Mouse (Mus musculus) CH12.LX (cell line): ENCODE measurements at regions not wholly inside any gene's neighbourhood (a gene's known extent, or its start where the extent isn't known, plus 50 kb on each side); places are given as distances from the start of the nearest gene placed in this dataset.

Experiments used
- DNase-seq: peaks from one replicate; pipeline ENCODE4 v3.0.0-alpha.2; 2013; ENCODE audit errors: extremely low read depth
- H3K27ac ChIP-seq: 2 replicates; pipeline ENCODE4 v1.5.1; 2012; ENCODE audit warnings: low read depth, mild to moderate bottlenecking, control low read depth, moderate library complexity; ENCODE audit not compliant: insufficient read depth
- H3K27me3 ChIP-seq: replicated peaks from 2 replicates; pipeline ENCODE3; 2012; ENCODE audit warnings: inconsistent platforms
- H3K36me3 ChIP-seq, 2 experiments: replicated peaks in 1 of 2; 2 replicates each; pipeline versions ENCODE3 to v1.6.1; 2012; ENCODE audit warnings: inconsistent platforms in 1 of 2, low read length in 1 of 2, mild to moderate bottlenecking in 1 of 2, mixed read lengths in 1 of 2, moderate library complexity in 1 of 2; ENCODE audit not compliant: control insufficient read depth in 1 of 2, insufficient read depth in 1 of 2
- H3K4me1 ChIP-seq, 2 experiments: 2 replicates each; pipeline ENCODE4 v1.6.1; 2012; ENCODE audit warnings: inconsistent platforms in 1 of 2, moderate library complexity in 1 of 2; ENCODE audit not compliant: insufficient read depth in 2 of 2, control insufficient read depth in 1 of 2
- H3K4me2 ChIP-seq: 2 replicates; pipeline ENCODE4 v1.6.1; 2012; ENCODE audit warnings: low read depth, mild to moderate bottlenecking, control low read depth; ENCODE audit not compliant: poor library complexity, insufficient read depth, severe bottlenecking
- H3K4me3 ChIP-seq, 3 experiments: fragments of 150-350 bp in 1 of 3; sonication (generic) in 1 of 3; replicated peaks in 1 of 3; 2 replicates each; pipeline versions ENCODE3 to v1.5.1; 2011 to 2012; ENCODE audit warnings: low read depth in 2 of 3, low read length in 2 of 3, mild to moderate bottlenecking in 2 of 3, moderate library complexity in 2 of 3, control low read depth in 1 of 3, improper control_type of control experiment in 1 of 3, inconsistent platforms in 1 of 3, mixed read lengths in 1 of 3; ENCODE audit not compliant: poor library complexity in 1 of 3
- H3K79me2 ChIP-seq: replicated peaks from 2 replicates; pipeline ENCODE4 v1.6.1; 2012; ENCODE audit warnings: mild to moderate bottlenecking, moderate library complexity; ENCODE audit not compliant: control insufficient read depth, poor library complexity, insufficient read depth, severe bottlenecking; ENCODE audit errors: extremely low read depth
- H3K9ac ChIP-seq: 2 replicates; pipeline ENCODE4 v1.6.1; 2012; ENCODE audit warnings: low read depth, mild to moderate bottlenecking, control low read depth, moderate library complexity; ENCODE audit not compliant: insufficient read depth
- H3K9me3 ChIP-seq: replicated peaks from 2 replicates; pipeline ENCODE3; 2012; ENCODE audit warnings: low read length, inconsistent platforms, mixed read lengths
- BHLHE40 ChIP-seq: IDR thresholded peaks from 2 replicates; pipeline ENCODE4 v1.6.1; 2011; ENCODE audit warnings: mild to moderate bottlenecking, low read depth, low read length, improper control_type of control experiment
- CHD2 ChIP-seq: IDR thresholded peaks from 2 replicates; pipeline ENCODE4 v1.6.1; 2011; ENCODE audit warnings: low read length, improper control_type of control experiment
- E2F4 ChIP-seq: IDR thresholded peaks from 2 replicates; pipeline ENCODE4 v1.6.1; 2011; ENCODE audit warnings: low read depth, low read length, improper control_type of control experiment; ENCODE audit not compliant: insufficient replicate concordance
- EP300 ChIP-seq: IDR thresholded peaks from 2 replicates; pipeline ENCODE4 v1.6.1; 2011; ENCODE audit warnings: low read length, improper control_type of control experiment
- ETS1 ChIP-seq: conservative IDR thresholded peaks from 2 replicates; pipeline ENCODE4 v1.6.1; 2012; ENCODE audit warnings: low read depth, mild to moderate bottlenecking, inconsistent platforms, low read length, improper control_type of control experiment, moderate library complexity
- GABPA ChIP-seq: IDR thresholded peaks from 2 replicates; pipeline ENCODE4 v1.6.1; 2012; ENCODE audit warnings: low read depth, low read length, improper control_type of control experiment, inconsistent platforms; ENCODE audit not compliant: insufficient replicate concordance
- IRF4 ChIP-seq: IDR thresholded peaks from 2 replicates; pipeline ENCODE4 v1.6.1; 2014; ENCODE audit warnings: low read depth, mild to moderate bottlenecking, inconsistent platforms, low read length, improper control_type of control experiment
- JUN ChIP-seq: IDR thresholded peaks from 2 replicates; pipeline ENCODE4 v1.6.1; 2011; ENCODE audit warnings: low read depth, mild to moderate bottlenecking, low read length, improper control_type of control experiment, moderate library complexity; ENCODE audit not compliant: insufficient read depth
- JUND ChIP-seq: conservative IDR thresholded peaks from 2 replicates; pipeline ENCODE4 v1.6.1; 2011; ENCODE audit warnings: low read depth, low read length, improper control_type of control experiment
- KAT2A ChIP-seq: IDR thresholded peaks from 2 replicates; pipeline ENCODE4 v1.6.1; 2012; ENCODE audit warnings: low read length, improper control_type of control experiment, inconsistent platforms; ENCODE audit not compliant: insufficient replicate concordance
- MAX ChIP-seq: IDR thresholded peaks from 2 replicates; pipeline ENCODE4 v1.6.1; 2011; ENCODE audit warnings: low read length, improper control_type of control experiment
- MYC ChIP-seq: IDR thresholded peaks from 2 replicates; pipeline ENCODE4 v1.6.1; 2011; ENCODE audit warnings: low read depth, mild to moderate bottlenecking, improper control_type of control experiment, low read length
- NELFE ChIP-seq: IDR thresholded peaks from 2 replicates; pipeline ENCODE4 v1.6.1; 2011; ENCODE audit warnings: low read depth, low read length, improper control_type of control experiment
- PAX5 ChIP-seq: IDR thresholded peaks from 2 replicates; pipeline ENCODE4 v1.6.1; 2012; ENCODE audit warnings: low read length, inconsistent platforms, mixed read lengths
- POLR2A ChIP-seq: IDR thresholded peaks from 2 replicates; pipeline ENCODE4 v1.6.1; 2011; ENCODE audit warnings: low read depth, mild to moderate bottlenecking, improper control_type of control experiment, low read length
- RAD21 ChIP-seq: IDR thresholded peaks from 2 replicates; pipeline ENCODE4 v1.6.1; 2011; ENCODE audit warnings: low read depth, mild to moderate bottlenecking, low read length, improper control_type of control experiment, moderate library complexity
- RCOR1 ChIP-seq: conservative IDR thresholded peaks from 2 replicates; pipeline ENCODE4 v1.6.1; 2012; ENCODE audit warnings: low read depth, mild to moderate bottlenecking, inconsistent platforms, low read length, improper control_type of control experiment
- SIN3A ChIP-seq: IDR thresholded peaks from 2 replicates; pipeline ENCODE4 v1.6.1; 2012; ENCODE audit warnings: low read length, improper control_type of control experiment, inconsistent platforms
- SMC3 ChIP-seq: IDR thresholded peaks from 2 replicates; pipeline ENCODE4 v1.6.1; 2011; ENCODE audit warnings: low read depth, low read length, improper control_type of control experiment
- TBP ChIP-seq: conservative IDR thresholded peaks from 2 replicates; pipeline ENCODE4 v1.6.1; 2011; ENCODE audit warnings: low read depth, low read length, improper control_type of control experiment
- TCF12 ChIP-seq: IDR thresholded peaks from 2 replicates; pipeline ENCODE4 v1.6.1; 2014; ENCODE audit warnings: low read depth, mild to moderate bottlenecking, inconsistent platforms, low read length, improper control_type of control experiment
- UBTF ChIP-seq: IDR thresholded peaks from 2 replicates; pipeline ENCODE4 v1.6.1; 2012; ENCODE audit warnings: low read depth, mild to moderate bottlenecking, inconsistent platforms, low read length, improper control_type of control experiment, moderate library complexity
- USF2 ChIP-seq: conservative IDR thresholded peaks from 2 replicates; pipeline ENCODE4 v1.6.1; 2011; ENCODE audit warnings: low read depth, low read length, improper control_type of control experiment
- ZC3H11A ChIP-seq: IDR thresholded peaks from 2 replicates; pipeline ENCODE4 v1.6.1; 2012; ENCODE audit warnings: low read depth, mild to moderate bottlenecking, inconsistent platforms, low read length, improper control_type of control experiment
- ZKSCAN1 ChIP-seq: IDR thresholded peaks from 2 replicates; pipeline ENCODE4 v1.6.1; 2012; ENCODE audit warnings: low read depth, inconsistent platforms, low read length, improper control_type of control experiment, borderline replicate concordance
- ZMIZ1 ChIP-seq: IDR thresholded peaks from 2 replicates; pipeline ENCODE4 v1.6.1; 2012; ENCODE audit warnings: low read depth, mild to moderate bottlenecking, inconsistent platforms, low read length, improper control_type of control experiment
- ZNF384 ChIP-seq: IDR thresholded peaks from 2 replicates; pipeline ENCODE4 v1.6.1; 2012; ENCODE audit warnings: low read depth, low read length, improper control_type of control experiment, inconsistent platforms
- dilution Hi-C: fragments of 300-500 bp; cut with MboI; formaldehyde crosslinking; loops from 2 replicates; pipeline ENCODE4 v1.14.3; 2020; ENCODE audit warnings: low sequenced_read_pairs; ENCODE audit not compliant: extremely low pct_unique_long_range_greater_than_20kb, extremely low pct_ligation_motif_present
- in situ Hi-C: fragments of 300-500 bp; cut with MboI; formaldehyde crosslinking; loops from 3 replicates; pipeline ENCODE4 v1.14.3; 2019; ENCODE audit warnings: low sequenced_read_pairs, low pct_ligation_motif_present, low pct_unique_long_range_greater_than_20kb, mixed read lengths

- Histone ChIP-seq H3K27me3 (no peaks in the 10 kb centered on the region), H3K27ac (no peak overlapping the region), H3K4me2 (no peak overlapping the region), H3K4me3 (no peak overlapping the region), H3K79me2 (no peaks in the 10 kb centered on the region), H3K9ac (no peak overlapping the region), H3K36me3 (no peaks in the 10 kb centered on the region), H3K9me3 (peaks cover 95% of the 10 kb centered on the region), H3K4me1 (no peaks in the 10 kb centered on the region)
- TF ChIP-seq TCF12: no peak
- TF ChIP-seq ZC3H11A: no peak
- no peak for TF ChIP-seq RAD21
- TF ChIP-seq ZNF384: no peak
- no peak for TF ChIP-seq CHD2
- TF ChIP-seq ZMIZ1: no peak
- TF ChIP-seq TBP: no peak
- dilution Hi-C loops: no loop called here
- DNase-seq: no peak
- in situ Hi-C loops: no loop called here
Observed at GRCm38 (mm10) chr1:89235296-89235695, 165.1 kb downstream of the Sh3bp4 start.

GRCm38 (mm10) chr1:89237696-89238095 is 167.5 kb downstream of the Sh3bp4 start:
- H3K27me3 ChIP-seq: no peaks in the 10 kb centered on the region
- no peak for TF ChIP-seq PAX5
- TF ChIP-seq IRF4: no peak
- TF ChIP-seq KAT2A: no peak
- TF ChIP-seq MAX: no peak
- no peak for TF ChIP-seq NELFE
- no peak for TF ChIP-seq RCOR1
- TF ChIP-seq SIN3A: no peak
- TF ChIP-seq GABPA: no peak
- no peak for TF ChIP-seq USF2
- TF ChIP-seq BHLHE40: no peak
- no peak for TF ChIP-seq UBTF
- no peak for TF ChIP-seq JUND
- TF ChIP-seq ETS1: no peak
- no peak for TF ChIP-seq MYC
- no peak for TF ChIP-seq ZKSCAN1
- no peak for TF ChIP-seq E2F4
- no peak for TF ChIP-seq POLR2A
- TF ChIP-seq SMC3: no peak
- TF ChIP-seq JUN: no peak
- TF ChIP-seq EP300: no peak
- no peaks in the 10 kb centered on the region for H3K36me3 ChIP-seq
- no peak for DNase-seq
- in situ Hi-C loops: no loop called here
- H3K79me2 ChIP-seq: no peaks in the 10 kb centered on the region
- H3K27ac ChIP-seq: no peak overlapping the region
- H3K4me2 ChIP-seq: no peak overlapping the region
- H3K4me1 ChIP-seq: no peaks in the 10 kb centered on the region
- dilution Hi-C loops: no loop called here
- H3K4me3 ChIP-seq: no peak overlapping the region
- H3K9ac ChIP-seq: no peak overlapping the region
- H3K9me3 ChIP-seq: peaks cover 97% of the 10 kb centered on the region
